Mouse (Mus musculus) embryonic facial prominence, embryonic 10.5 days (tissue): ENCODE results near the gene Dtx4. TPM values are rescaled to one million over a fixed set of nuclear protein-coding genes. Genes with fewer than 3 reads are reported as not detected.

ENCODE experiments used
- DNase-seq: peaks from one replicate; pipeline ENCODE4 v3.0.0-alpha.2; 2017; ENCODE audit warnings: low spot score
- H3K27ac ChIP-seq: fragments of 300-500 bp; sonication (generic); replicated peaks from 2 replicates; pipeline ENCODE4 v1.5.1; 2016; ENCODE audit warnings: mild to moderate bottlenecking
- H3K27me3 ChIP-seq: fragments of 300-500 bp; sonication (generic); replicated peaks from 2 replicates; pipeline ENCODE4 v1.6.1; 2016; ENCODE audit warnings: low read depth, mild to moderate bottlenecking; ENCODE audit not compliant: poor library complexity, severe bottlenecking
- H3K36me3 ChIP-seq: fragments of 300-500 bp; sonication (generic); replicated peaks from 2 replicates; pipeline ENCODE4 v1.6.1; 2016; ENCODE audit warnings: mild to moderate bottlenecking, moderate library complexity
- H3K4me1 ChIP-seq: fragments of 300-500 bp; sonication (generic); 2 replicates; pipeline ENCODE4 v1.6.1; 2016
- H3K4me3 ChIP-seq: fragments of 300-500 bp; sonication (generic); 2 replicates; pipeline ENCODE4 v1.5.1; 2016; ENCODE audit warnings: mild to moderate bottlenecking, moderate library complexity
- H3K9me3 ChIP-seq: fragments of 300-500 bp; sonication (generic); 2 replicates; pipeline ENCODE4 v1.6.1; 2016; ENCODE audit warnings: mild to moderate bottlenecking
- WGBS: fragments of 180-500 bp; shearing (Covaris S2); methylation state at CpG from one replicate; pipeline ENCODE4 v1.1.7; 2016; 5-methylcytosine and 5-hydroxymethylcytosine counted together
- polyA plus RNA-seq: library from polyadenylated mRNA; unstranded; fragments of >200 nt; fragmentation: Nextera tagmentation; extraction: Ambion mirVana; gene quantifications from 2 replicates; pipeline ENCODE4 v1.2.1, GENCODE M21; 2016

The Dtx4 gene
- polyA plus RNA-seq, 1 experiment from 2014 or later: 12.1 TPM

GRCm38 (mm10) chr19:12489675-12490570 lies 11.3 kb downstream of the Dtx4 start:
- peak; percentile 15 for DNase-seq
- H3K27me3 ChIP-seq: no peaks in the 10 kb centered on the region
- WGBS: 70% methylated on average over 11 of the region's 11 CpGs
- H3K4me1 ChIP-seq: peaks cover 46% of the 10 kb centered on the region
- peaks cover 47% of the 10 kb centered on the region for H3K36me3 ChIP-seq
- H3K4me3 ChIP-seq: peak overlapping the region; percentile 37
- H3K27ac ChIP-seq: peak overlapping the region; percentile 79
- no peaks in the 10 kb centered on the region for H3K9me3 ChIP-seq

GRCm38 (mm10) chr19:12488969-12489674 lies 12.1 kb downstream of the Dtx4 start:
- WGBS: 7% methylated on average over 8 of the region's 8 CpGs
- H3K36me3 ChIP-seq: peaks cover 55% of the 10 kb centered on the region
- H3K4me1 ChIP-seq: peaks cover 42% of the 10 kb centered on the region
- H3K9me3 ChIP-seq: no peaks in the 10 kb centered on the region
- DNase-seq: peak; percentile 82
- no peaks in the 10 kb centered on the region for H3K27me3 ChIP-seq
- peak overlapping the region; percentile 79 for H3K27ac ChIP-seq
- H3K4me3 ChIP-seq: peak overlapping the region; percentile 37

GRCm38 (mm10) chr19:12488205-12488966 lies 12.9 kb downstream of the Dtx4 start:
- H3K36me3 ChIP-seq: peaks cover 63% of the 10 kb centered on the region

GRCm38 (mm10) chr19:12487511-12488204 lies 13.6 kb downstream of the Dtx4 start:
- H3K4me1 ChIP-seq: peaks cover 35% of the 10 kb centered on the region
- peaks cover 70% of the 10 kb centered on the region for H3K36me3 ChIP-seq
- H3K27ac ChIP-seq: peak overlapping the region; percentile 79

More at GRCm38 (mm10) chr19:12488205-12488966, 12.9 kb downstream of the Dtx4 start:
- Histone ChIP-seq H3K27ac (peak overlapping the region; percentile 79), H3K4me1 (peaks cover 35% of the 10 kb centered on the region), H3K4me3 (peak overlapping the region; percentile 37), H3K9me3 (no peaks in the 10 kb centered on the region), H3K27me3 (no peaks in the 10 kb centered on the region)
- peak; percentile 64 for DNase-seq
- 13% methylated on average over 9 of the region's 9 CpGs for WGBS

GRCm38 (mm10) chr19:12486875-12487274 lies 14.4 kb downstream of the Dtx4 start:
- WGBS: 87% methylated on average over 6 of the region's 6 CpGs
- Histone ChIP-seq H3K27me3 (no peaks in the 10 kb centered on the region), H3K4me3 (no peak overlapping the region), H3K27ac (no peak overlapping the region; the same call in 1 of the 2 replicates), H3K4me1 (peaks cover 32% of the 10 kb centered on the region), H3K9me3 (no peaks in the 10 kb centered on the region), H3K36me3 (peaks cover 70% of the 10 kb centered on the region)
- no peak for DNase-seq

More at GRCm38 (mm10) chr19:12487511-12488204, 13.6 kb downstream of the Dtx4 start:
- no peaks in the 10 kb centered on the region for H3K9me3 ChIP-seq
- H3K4me3 ChIP-seq: no peak overlapping the region
- H3K27me3 ChIP-seq: no peaks in the 10 kb centered on the region
- WGBS: 89% methylated on average over 12 of the region's 12 CpGs
- DNase-seq: no peak

GRCm38 (mm10) chr19:12485631-12486030 lies 15.6 kb downstream of the Dtx4 start:
- Histone ChIP-seq H3K36me3 (peaks cover 70% of the 10 kb centered on the region), H3K4me1 (peaks cover 23% of the 10 kb centered on the region), H3K9me3 (no peaks in the 10 kb centered on the region), H3K4me3 (no peak overlapping the region), H3K27me3 (no peaks in the 10 kb centered on the region), H3K27ac (no peak overlapping the region)
- WGBS: 85% methylated on average over 3 of the region's 3 CpGs
- no peak for DNase-seq

- Histone ChIP-seq H3K27ac (no peak overlapping the region), H3K4me1 (peaks cover 23% of the 10 kb centered on the region), H3K27me3 (no peaks in the 10 kb centered on the region), H3K9me3 (no peaks in the 10 kb centered on the region), H3K4me3 (no peak overlapping the region), H3K36me3 (peaks cover 70% of the 10 kb centered on the region)
- 91% methylated on average over 13 of the region's 13 CpGs for WGBS
- DNase-seq: no peak
Measured at GRCm38 (mm10) chr19:12485223-12485622, 16.0 kb downstream of the Dtx4 start.

- H3K4me1 ChIP-seq: peaks cover 18% of the 10 kb centered on the region
- no peak for DNase-seq
- no peaks in the 10 kb centered on the region for H3K9me3 ChIP-seq
- H3K36me3 ChIP-seq: peaks cover 77% of the 10 kb centered on the region
- no peaks in the 10 kb centered on the region for H3K27me3 ChIP-seq
- no peak overlapping the region for H3K27ac ChIP-seq
- H3K4me3 ChIP-seq: no peak overlapping the region
- 88% methylated on average over 4 of the region's 4 CpGs for WGBS
Measured at GRCm38 (mm10) chr19:12484210-12484609, 17.0 kb downstream of the Dtx4 start.

- no peak for DNase-seq
- peaks cover 14% of the 10 kb centered on the region for H3K4me1 ChIP-seq
- H3K4me3 ChIP-seq: no peak overlapping the region
- H3K27me3 ChIP-seq: no peaks in the 10 kb centered on the region
- no peak overlapping the region for H3K27ac ChIP-seq
- H3K9me3 ChIP-seq: no peaks in the 10 kb centered on the region
- 85% methylated on average over 4 of the region's 4 CpGs for WGBS
- H3K36me3 ChIP-seq: peaks cover 81% of the 10 kb centered on the region
Measured at GRCm38 (mm10) chr19:12483782-12484181, 17.5 kb downstream of the Dtx4 start.

GRCm38 (mm10) chr19:12478369-12478768 lies 22.9 kb downstream of the Dtx4 start:
- no peaks in the 10 kb centered on the region for H3K4me1 ChIP-seq
- H3K4me3 ChIP-seq: no peak overlapping the region
- DNase-seq: no peak
- no peak overlapping the region for H3K27ac ChIP-seq
- H3K27me3 ChIP-seq: no peaks in the 10 kb centered on the region
- H3K9me3 ChIP-seq: no peaks in the 10 kb centered on the region
- WGBS: 92% methylated on average over 6 of the region's 6 CpGs
- peaks cover 92% of the 10 kb centered on the region for H3K36me3 ChIP-seq

- no peaks in the 10 kb centered on the region for H3K9me3 ChIP-seq
- H3K27ac ChIP-seq: no peak overlapping the region
- H3K4me3 ChIP-seq: no peak overlapping the region
- no peak for DNase-seq
- no peaks in the 10 kb centered on the region; the same call in 1 of the 2 replicates for H3K4me1 ChIP-seq
- 79% methylated on average over 5 of the region's 5 CpGs for WGBS
- H3K27me3 ChIP-seq: no peaks in the 10 kb centered on the region
- peaks cover 91% of the 10 kb centered on the region for H3K36me3 ChIP-seq
Measured at GRCm38 (mm10) chr19:12476721-12477270, 24.5 kb downstream of the Dtx4 start.
